Mouse (Mus musculus) G1E (cell line): ENCODE results near the gene Neil3. TPM values are rescaled to one million over a fixed set of nuclear protein-coding genes. Genes with fewer than 3 reads are reported as not detected.
A peak's percentile ranks its signal among the peaks of the same experiment; 100 is the strongest.

Source experiments
- ATAC-seq: 2 replicates; pipeline ENCODE4 v1.8.0; 2016; ENCODE audit warnings: mild to moderate bottlenecking; ENCODE audit not compliant: insufficient number of reproducible peaks, poor library complexity, low FRiP score, severe bottlenecking; ENCODE audit errors: extremely low read depth
- DNase-seq: peaks from one replicate; pipeline ENCODE4 v3.0.0; 2012; ENCODE audit warnings: low spot score
- H3K27me3 ChIP-seq: 2 replicates; pipeline ENCODE4 v1.6.1; 2012; ENCODE audit warnings: mild to moderate bottlenecking, low read length, inconsistent platforms; ENCODE audit not compliant: insufficient read depth
- H3K36me3 ChIP-seq: replicated peaks from 2 replicates; pipeline ENCODE3; 2012; ENCODE audit warnings: mild to moderate bottlenecking, inconsistent platforms
- H3K4me1 ChIP-seq: 2 replicates; pipeline ENCODE4 v1.6.1; 2012; ENCODE audit warnings: low read depth, low read length, inconsistent platforms, mixed read lengths; ENCODE audit not compliant: insufficient read depth
- H3K4me3 ChIP-seq: 2 replicates; pipeline ENCODE4 v1.5.1; 2012; ENCODE audit warnings: low read depth, mild to moderate bottlenecking, inconsistent platforms, low read length, moderate library complexity, mixed read lengths
- H3K9me3 ChIP-seq: replicated peaks from 2 replicates; pipeline ENCODE4 v1.6.1; 2012; ENCODE audit warnings: inconsistent platforms
- CTCF ChIP-seq: IDR thresholded peaks from 2 replicates; pipeline ENCODE4 v1.5.1; 2012; ENCODE audit warnings: low read depth, low read length, inconsistent platforms, mixed read lengths
- GATA1 ChIP-seq: IDR thresholded peaks from 2 replicates; pipeline ENCODE4 v1.6.1; 2012; ENCODE audit warnings: borderline replicate concordance, low read length, inconsistent platforms, mixed read lengths
- GATA2 ChIP-seq: IDR thresholded peaks from 2 replicates; pipeline ENCODE4 v1.6.1; 2012; ENCODE audit warnings: low read depth, low read length, inconsistent platforms, borderline replicate concordance
- POLR2AphosphoS5 ChIP-seq: IDR thresholded peaks from 2 replicates; pipeline ENCODE4 v1.6.1; 2012; ENCODE audit warnings: low read depth, low read length, inconsistent platforms; ENCODE audit not compliant: insufficient replicate concordance
- TAL1 ChIP-seq: conservative IDR thresholded peaks from 2 replicates; pipeline ENCODE4 v1.6.1; 2012; ENCODE audit warnings: low read depth, low read length, inconsistent platforms, mixed read lengths
- polyA plus RNA-seq: library from polyadenylated mRNA; stranded (reverse); fragments of >175 nt; gene quantifications from 2 replicates; pipeline ENCODE4 v1.2.3, GENCODE M21; 2012
- total RNA-seq, 2 experiments: library from RNA; stranded (forward) in 1 of 2; stranded (reverse) in 1 of 2; fragments of 200-1000 nt in 1 of 2; fragments of >200 nt in 1 of 2; fragmentation: Nextera tagmentation in 1 of 2; gene quantifications; 2 replicates each; pipeline ENCODE4 v1.2.3; 2014 to 2017

The Neil3 gene
- total RNA-seq (2014; fragmentation: Nextera tagmentation): 53.5 and 60.7 TPM in 2 replicates
- total RNA-seq (2017): 32.9 and 39.9 TPM in 2 replicates
- polyA plus RNA-seq: 2.2 and 2.6 TPM in 2 replicates

GRCm38 (mm10) chr8:53638495-53639171 is at the start of gene Neil3:
Neil3 (minus strand) TSS chr8:53639065.
- Histone ChIP-seq H3K36me3 (no peaks in the 10 kb centered on the region), H3K4me1 (peaks cover 13% of the 10 kb centered on the region), H3K9me3 (no peaks in the 10 kb centered on the region), H3K4me3 (peak within 1 kb of the TSS; percentile 84), H3K27me3 (no peaks in the 10 kb centered on the region; the same call in 1 of the 2 replicates)
- DNase-seq (peak; percentile 61), ATAC-seq (peak; percentile 90)
- TF ChIP-seq CTCF: no peak
- no peak for TF ChIP-seq GATA1
- no peak for TF ChIP-seq GATA2
- TF ChIP-seq POLR2AphosphoS5: no peak
- TF ChIP-seq TAL1: no peak

- TF ChIP-seq TAL1 (no peak), POLR2AphosphoS5 (no peak), GATA2 (no peak), GATA1 (no peak), CTCF (no peak)
- Histone ChIP-seq H3K36me3 (no peaks in the 10 kb centered on the region), H3K9me3 (no peaks in the 10 kb centered on the region), H3K4me3 (no peak overlapping the region), H3K27me3 (peaks cover 3% of the 10 kb centered on the region; the same call in 1 of the 2 replicates), H3K4me1 (no peaks in the 10 kb centered on the region)
- DNase-seq (no peak), ATAC-seq (no peak)
Measured at GRCm38 (mm10) chr8:53680846-53681245, 42.0 kb upstream of the Neil3 start.

GRCm38 (mm10) chr8:53663946-53664345 is 25.1 kb upstream of the Neil3 start:
- Histone ChIP-seq H3K27me3 (no peaks in the 10 kb centered on the region), H3K4me3 (no peak overlapping the region), H3K9me3 (no peaks in the 10 kb centered on the region), H3K4me1 (no peaks in the 10 kb centered on the region), H3K36me3 (no peaks in the 10 kb centered on the region)
- DNase-seq (no peak), ATAC-seq (peak; percentile 28; the same call in 1 of the 2 replicates)
- TF ChIP-seq CTCF: peak; percentile 42
- TF ChIP-seq GATA2: no peak

GRCm38 (mm10) chr8:53661436-53661835 is 22.6 kb upstream of the Neil3 start:
- TF ChIP-seq GATA2: no peak
- DNase-seq: no peak
- Histone ChIP-seq H3K9me3 (no peaks in the 10 kb centered on the region), H3K27me3 (no peaks in the 10 kb centered on the region), H3K4me3 (no peak overlapping the region), H3K4me1 (no peaks in the 10 kb centered on the region), H3K36me3 (no peaks in the 10 kb centered on the region)
- no peak for ATAC-seq

- no peak overlapping the region for H3K4me3 ChIP-seq
- no peaks in the 10 kb centered on the region for H3K9me3 ChIP-seq
- ATAC-seq (no peak), DNase-seq (no peak)
- TF ChIP-seq GATA2 (no peak), CTCF (no peak), GATA1 (no peak), TAL1 (no peak), POLR2AphosphoS5 (no peak)
- no peaks in the 10 kb centered on the region for H3K27me3 ChIP-seq
- H3K36me3 ChIP-seq: no peaks in the 10 kb centered on the region
- H3K4me1 ChIP-seq: peaks cover 5% of the 10 kb centered on the region
Measured at GRCm38 (mm10) chr8:53630618-53631017, 8.2 kb downstream of the Neil3 start.

- peaks cover 5% of the 10 kb centered on the region for H3K4me1 ChIP-seq
- no peaks in the 10 kb centered on the region for H3K27me3 ChIP-seq
- H3K36me3 ChIP-seq: peaks cover 3% of the 10 kb centered on the region
- DNase-seq (no peak), ATAC-seq (no peak)
- TF ChIP-seq GATA1 (no peak), CTCF (no peak), GATA2 (no peak), TAL1 (no peak), POLR2AphosphoS5 (no peak)
- H3K4me3 ChIP-seq: no peak overlapping the region
- H3K9me3 ChIP-seq: no peaks in the 10 kb centered on the region
Measured at GRCm38 (mm10) chr8:53628864-53629415, 9.9 kb downstream of the Neil3 start.

GRCm38 (mm10) chr8:53623425-53623824 is 15.4 kb downstream of the Neil3 start:
- Histone ChIP-seq H3K36me3 (peaks cover 22% of the 10 kb centered on the region), H3K4me1 (no peaks in the 10 kb centered on the region), H3K9me3 (no peaks in the 10 kb centered on the region), H3K27me3 (no peaks in the 10 kb centered on the region), H3K4me3 (no peak overlapping the region)
- ATAC-seq: no peak
- DNase-seq: no peak
- TF ChIP-seq GATA2 (no peak), GATA1 (no peak), TAL1 (no peak), CTCF (no peak), POLR2AphosphoS5 (no peak)
